Mouse (Mus musculus) lung, postnatal 0 days (tissue): ENCODE results near the gene Cnmd. TPM values are rescaled to one million over a fixed set of nuclear protein-coding genes. Genes with fewer than 3 reads are reported as not detected.

Experiments used
- ATAC-seq: fragments of 200-750 bp; cut with Nextera tagmentation; 2 replicates; pipeline ENCODE4 v1.8.0; 2017; ENCODE audit warnings: moderate library complexity
- DNase-seq: peaks from one replicate; pipeline ENCODE4 v3.0.0-alpha.2; 2016; ENCODE audit warnings: low spot score
- H3K27ac ChIP-seq: fragments of 300-500 bp; sonication (generic); 2 replicates; pipeline ENCODE4 v1.5.1; 2014; ENCODE audit warnings: antibody characterized with exemption, mild to moderate bottlenecking, low read length, mixed read lengths
- H3K27me3 ChIP-seq: fragments of 300-500 bp; sonication (generic); replicated peaks from 2 replicates; pipeline ENCODE4 v1.6.1; 2014; ENCODE audit warnings: low read length, mixed read lengths; ENCODE audit not compliant: insufficient read depth
- H3K36me3 ChIP-seq: fragments of 300-500 bp; sonication (generic); 2 replicates; pipeline ENCODE4 v1.6.1; 2014; ENCODE audit warnings: low read length, mixed read lengths; ENCODE audit not compliant: insufficient read depth
- H3K4me1 ChIP-seq: fragments of 300-500 bp; sonication (generic); 2 replicates; pipeline ENCODE4 v1.6.1; 2014; ENCODE audit warnings: antibody characterized with exemption, low read depth, low read length, mixed read lengths; ENCODE audit not compliant: insufficient read depth
- H3K4me2 ChIP-seq: fragments of 300-500 bp; sonication (generic); replicated peaks from 2 replicates; pipeline ENCODE4 v1.6.1; 2014; ENCODE audit warnings: low read depth, mild to moderate bottlenecking, low read length, moderate library complexity, mixed read lengths
- H3K4me3 ChIP-seq: fragments of 300-500 bp; sonication (generic); 2 replicates; pipeline ENCODE4 v1.5.1; 2014; ENCODE audit warnings: low read depth, low read length
- H3K9ac ChIP-seq: fragments of 300-500 bp; sonication (generic); replicated peaks from 2 replicates; pipeline ENCODE4 v1.6.1; 2014; ENCODE audit warnings: low read depth, mild to moderate bottlenecking
- H3K9me3 ChIP-seq: fragments of 300-500 bp; sonication (generic); 2 replicates; pipeline ENCODE4 v1.6.1; 2016; ENCODE audit warnings: low read length, mixed read lengths
- CTCF ChIP-seq: IDR thresholded peaks from 2 replicates; pipeline ENCODE4 v1.5.1; 2016; ENCODE audit warnings: antibody characterized with exemption, mild to moderate bottlenecking
- EP300 ChIP-seq: IDR thresholded peaks from 2 replicates; pipeline ENCODE4 v1.6.1; 2016; ENCODE audit warnings: antibody characterized with exemption, mild to moderate bottlenecking, control low read depth
- WGBS: fragments of 180-500 bp; shearing (Covaris S2); extraction: QIAGEN DNeasy Blood & Tissue Kit; methylation state at CpG from one replicate; pipeline ENCODE4 v1.1.7; 2014; 5-methylcytosine and 5-hydroxymethylcytosine counted together
- polyA plus RNA-seq: library from polyadenylated mRNA; unstranded; fragments of >200 nt; fragmentation: Nextera tagmentation; extraction: Ambion mirVana; gene quantifications from 2 replicates; pipeline ENCODE4 v1.2.1, GENCODE M21; 2015

Cnmd gene
- polyA plus RNA-seq: 0.23 and 0.26 TPM in 2 replicates

- no peak within 1 kb of the TSS for H3K9ac ChIP-seq
- no peak for DNase-seq
- H3K9me3 ChIP-seq: no peaks in the 10 kb centered on the region
- H3K4me3 ChIP-seq: peak within 1 kb of the TSS; percentile 16; the same call in 1 of the 2 replicates
- TF ChIP-seq CTCF (no peak), EP300 (no peak)
- ATAC-seq: no peak
- H3K4me1 ChIP-seq: 0 out of 2 replicates have a peak, but pooled peaks cover 3% of the 10 kb centered on the region
- H3K4me2 ChIP-seq: peak within 1 kb of the TSS; percentile 52
- no peak within 1 kb of the TSS; the same call in 1 of the 2 replicates for H3K27ac ChIP-seq
- WGBS: 70% methylated on average over 4 of the region's 4 CpGs
- no peaks in the 10 kb centered on the region for H3K36me3 ChIP-seq
- no peaks in the 10 kb centered on the region for H3K27me3 ChIP-seq
Measured at GRCm38 (mm10) chr14:79662001-79662400, at the start of gene Cnmd. Gene Cnmd, minus strand, starts transcription at chr14:79662170.

- DNase-seq (no peak), ATAC-seq (no peak)
- Histone ChIP-seq H3K9me3 (no peaks in the 10 kb centered on the region), H3K27me3 (no peaks in the 10 kb centered on the region), H3K4me1 (no peaks in the 10 kb centered on the region), H3K4me3 (no peak overlapping the region), H3K27ac (no peak overlapping the region), H3K4me2 (no peak overlapping the region), H3K9ac (no peak overlapping the region), H3K36me3 (no peaks in the 10 kb centered on the region)
- 88% methylated on average over 4 of the region's 4 CpGs for WGBS
- TF ChIP-seq CTCF (no peak), EP300 (no peak)
Measured at GRCm38 (mm10) chr14:79711301-79711700, 49.3 kb upstream of the Cnmd start.

- ATAC-seq: no peak
Measured at GRCm38 (mm10) chr14:79703523-79704172, 41.7 kb upstream of the Cnmd start.

DNA sequence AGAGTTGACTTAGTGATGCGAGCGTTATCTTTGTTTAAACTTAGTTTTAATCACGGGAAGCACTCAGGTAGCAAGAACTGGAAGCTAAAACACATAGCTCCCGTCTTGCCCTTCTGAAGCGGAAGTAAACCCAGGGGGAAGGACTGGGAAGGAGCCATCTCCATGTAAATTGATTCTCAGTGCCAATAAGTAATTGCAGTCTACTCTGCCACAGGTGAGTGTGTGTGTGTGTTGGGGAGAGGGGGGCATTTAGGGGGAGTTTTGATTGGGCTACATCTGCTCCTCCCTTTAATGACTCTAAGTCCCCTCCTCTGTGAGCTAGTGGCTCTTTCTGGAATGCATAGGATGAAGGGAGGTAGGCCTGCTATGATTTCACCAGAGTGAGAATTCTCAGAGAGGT lies 39.6 kb upstream of the Cnmd start:
- DNase-seq (no peak), ATAC-seq (no peak)
- Histone ChIP-seq H3K9me3 (no peaks in the 10 kb centered on the region), H3K27ac (no peak overlapping the region), H3K27me3 (no peaks in the 10 kb centered on the region), H3K4me2 (no peak overlapping the region), H3K36me3 (no peaks in the 10 kb centered on the region), H3K4me1 (no peaks in the 10 kb centered on the region), H3K9ac (no peak overlapping the region), H3K4me3 (no peak overlapping the region)
- TF ChIP-seq EP300 (no peak), CTCF (no peak)
- 34% methylated on average over 5 of the region's 5 CpGs for WGBS

More at GRCm38 (mm10) chr14:79703523-79704172, 41.7 kb upstream of the Cnmd start:
- no peak for DNase-seq
- no peaks in the 10 kb centered on the region for H3K9me3 ChIP-seq
- H3K36me3 ChIP-seq: no peaks in the 10 kb centered on the region
- no peak overlapping the region for H3K4me2 ChIP-seq
- H3K4me1 ChIP-seq: no peaks in the 10 kb centered on the region
- TF ChIP-seq CTCF: no peak
- no peak for TF ChIP-seq EP300
- no peak overlapping the region for H3K9ac ChIP-seq
- no peak overlapping the region for H3K27ac ChIP-seq
- H3K27me3 ChIP-seq: no peaks in the 10 kb centered on the region
- WGBS: 64% methylated on average over 22 of the region's 22 CpGs
- H3K4me3 ChIP-seq: no peak overlapping the region

DNA sequence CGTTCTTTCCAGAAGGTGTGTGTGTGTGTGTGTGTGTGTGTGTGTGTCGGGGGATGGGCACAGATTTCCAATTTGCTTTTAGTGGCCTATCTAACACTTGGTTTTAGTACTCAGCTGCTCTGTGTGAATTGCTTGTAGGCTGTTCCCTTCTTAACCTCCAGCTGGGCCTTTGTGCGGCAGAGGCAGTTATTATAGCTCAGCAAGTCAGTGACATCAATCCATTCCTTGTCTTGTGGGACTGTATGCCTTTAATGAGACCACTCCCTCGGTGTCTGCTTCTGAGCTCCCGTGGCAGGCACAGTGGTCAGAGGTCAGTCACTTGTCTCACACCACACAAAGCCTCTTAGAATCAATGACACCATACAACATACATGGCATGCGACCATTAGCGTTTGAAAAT lies 39.1 kb upstream of the Cnmd start:
- ATAC-seq (no peak), DNase-seq (no peak)
- Histone ChIP-seq H3K4me2 (no peak overlapping the region), H3K4me1 (no peaks in the 10 kb centered on the region), H3K9me3 (no peaks in the 10 kb centered on the region), H3K9ac (no peak overlapping the region), H3K36me3 (no peaks in the 10 kb centered on the region), H3K27me3 (no peaks in the 10 kb centered on the region), H3K27ac (no peak overlapping the region), H3K4me3 (no peak overlapping the region)
- 53% methylated on average over 7 of the region's 7 CpGs for WGBS
- TF ChIP-seq EP300: no peak
- TF ChIP-seq CTCF: no peak

- TF ChIP-seq EP300 (no peak), CTCF (no peak)
Measured at GRCm38 (mm10) chr14:79699381-79699780, 37.4 kb upstream of the Cnmd start.

More at GRCm38 (mm10) chr14:79699381-79699780, 37.4 kb upstream of the Cnmd start:
- ATAC-seq (no peak), DNase-seq (no peak)
- H3K4me3 ChIP-seq: no peak overlapping the region
- H3K9ac ChIP-seq: no peak overlapping the region
- H3K4me1 ChIP-seq: no peaks in the 10 kb centered on the region
- H3K27ac ChIP-seq: no peak overlapping the region
- no peaks in the 10 kb centered on the region for H3K36me3 ChIP-seq
- H3K27me3 ChIP-seq: no peaks in the 10 kb centered on the region
- 51% methylated on average over 6 of the region's 6 CpGs for WGBS
- H3K9me3 ChIP-seq: no peaks in the 10 kb centered on the region
- H3K4me2 ChIP-seq: no peak overlapping the region
